Comparison of ENCODE assay signal across 8 mouse cellular contexts in the genomic region with DNA sequence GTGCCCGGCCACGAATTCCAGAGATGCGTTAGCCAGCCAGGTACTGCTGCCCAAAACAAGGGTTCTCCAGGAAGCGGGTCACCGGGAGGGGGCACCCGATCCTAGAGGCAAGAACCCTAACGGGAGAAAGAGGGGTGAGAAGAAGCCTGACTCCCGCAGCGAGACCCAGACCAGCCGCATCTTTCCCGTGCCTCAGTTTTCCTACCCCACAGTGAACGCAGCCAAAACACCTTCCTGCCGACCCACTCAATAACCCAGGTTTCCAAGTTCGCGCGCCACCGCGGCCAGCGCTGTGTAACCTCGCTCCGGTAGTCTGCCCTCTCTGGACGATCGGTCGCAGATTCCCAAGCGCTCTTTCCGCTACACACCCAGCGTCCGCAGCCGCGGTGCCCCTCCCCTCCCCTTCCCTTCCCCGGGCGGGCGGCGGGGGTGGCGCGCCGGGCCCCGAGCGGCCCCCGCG. TPM values are rescaled to one million over a fixed set of nuclear protein-coding genes. Genes with fewer than 3 reads are reported as not detected.
DNase-seq lines count a peak whose midpoint lies in the region; ATAC-seq and TF ChIP-seq lines count a peak whose summit lies in the region.

No protein-coding gene starts in this region.

- peak overlapping the region; percentile 55; the same call in 1 of the 2 replicates for H3K27ac ChIP-seq in forebrain, postnatal 0 days (ENCODE audit: low read depth, low read length)
- H3K27ac ChIP-seq in hindbrain, embryonic 11.5 days (ENCODE audit: low read depth, low read length), result no peak overlapping the region

- in situ Hi-C loops in Patski (cut with MboI; ENCODE audit: low pct_unique_long_range_greater_than_20kb), result no loop called here

- DNase-seq in Patski (ENCODE audit: low read depth, low spot score), result no peak
- peak; percentile 86 for DNase-seq in cerebellum, adult 11-12 months
- peak; percentile 70 for DNase-seq in forebrain, postnatal 0 days
- DNase-seq in hindbrain, embryonic 11.5 days (ENCODE audit: low spot score), result peak; percentile 66
- DNase-seq in layer of hippocampus, postnatal 25 days (ENCODE audit: extremely low spot score in 1 of 2, low spot score in 1 of 2), result peak; percentile 72 to 79
- DNase-seq in lung, postnatal 36 days, result peak; percentile 62
- DNase-seq in skeletal muscle tissue, adult 2 months (ENCODE audit: low read depth, low spot score), result peak; percentile 7
- DNase-seq in spleen, postnatal 14 days (ENCODE audit: low spot score in 2 of 2), result no peak

- H3K4me3 ChIP-seq in forebrain, postnatal 0 days (ENCODE audit: low read depth, low read length), result peak overlapping the region; percentile 82
- peak overlapping the region; percentile 71 for H3K4me3 ChIP-seq in hindbrain, embryonic 11.5 days (ENCODE audit: low read depth, low read length)

- 0 out of 2 replicates have a peak, but pooled peaks cover 3% of the 10 kb centered on the region for H3K4me1 ChIP-seq in forebrain, postnatal 0 days (ENCODE audit: insufficient read depth)
- H3K4me1 ChIP-seq in hindbrain, embryonic 11.5 days (replicated peaks; ENCODE audit: control insufficient read depth, insufficient read depth, low read length), result peaks cover 8% of the 10 kb centered on the region; the same call in 1 of the 2 replicates

- no peaks in the 10 kb centered on the region for H3K36me3 ChIP-seq in forebrain, postnatal 0 days (ENCODE audit: insufficient read depth)
- no peaks in the 10 kb centered on the region for H3K36me3 ChIP-seq in hindbrain, embryonic 11.5 days (ENCODE audit: control insufficient read depth, insufficient read depth, low read length)

- peak overlapping the region; percentile 82 for H3K9ac ChIP-seq in forebrain, postnatal 0 days
- peak overlapping the region; percentile 73 for H3K9ac ChIP-seq in hindbrain, embryonic 11.5 days (ENCODE audit: low read depth, low read length)

- peaks cover 51% of the 10 kb centered on the region for H3K27me3 ChIP-seq in Patski
- H3K27me3 ChIP-seq in forebrain, postnatal 0 days (ENCODE audit: insufficient read depth, low read length), result no peaks in the 10 kb centered on the region; the same call in 1 of the 2 replicates
- peaks cover 41% of the 10 kb centered on the region for H3K27me3 ChIP-seq in hindbrain, embryonic 11.5 days (ENCODE audit: control insufficient read depth, insufficient read depth, low read length)

- TF ChIP-seq CTCF in Patski (IDR thresholded peaks at IDR 0.05), result no peak
- peak; percentile 67 for TF ChIP-seq CTCF in forebrain, postnatal 0 days (IDR thresholded peaks at IDR 0.05; ENCODE audit: low read depth)

- POLR2A ChIA-PET in Patski (lab: Charles Lee), result no interaction called here

- no peaks in the 10 kb centered on the region for H3K9me3 ChIP-seq in forebrain, postnatal 0 days (ENCODE audit: low read length)
- no peaks in the 10 kb centered on the region for H3K9me3 ChIP-seq in hindbrain, embryonic 11.5 days (ENCODE audit: control insufficient read depth, low read length)

- ATAC-seq in Patski, result peak; percentile 3
- ATAC-seq in forebrain, postnatal 0 days, result peak; percentile 25
- peak; percentile 70 for ATAC-seq in hindbrain, embryonic 11.5 days (ENCODE audit: low FRiP score)

- 4% methylated on average over 37 of the region's 41 CpGs for WGBS in forebrain, postnatal 0 days
- WGBS in hindbrain, embryonic 11.5 days, result under 1% methylated on average over 30 of the region's 41 CpGs

- H3K4me2 ChIP-seq in forebrain, postnatal 0 days (ENCODE audit: low read depth), result peak overlapping the region; percentile 79
- peak overlapping the region; percentile 99 for H3K4me2 ChIP-seq in hindbrain, embryonic 11.5 days (replicated peaks; ENCODE audit: low read depth, low read length)

- CTCF ChIA-PET in Patski (lab: Charles Lee), result interaction anchor here (1.3 kb wide), 1 partner anchor 27 kb away, joined by 3 read pairs; no protein-coding TSS in a partner anchor

RNA-seq across cellular contexts. Expression of a gene that starts 0.4 kb away (rescaled TPM):
- polyA plus RNA-seq in Patski (2021), result 44.7 TPM
- 218 and 235 TPM in 2 replicates for total RNA-seq in forebrain, postnatal 0 days (2014; rRNA removed)
- polyA plus RNA-seq in forebrain, postnatal 0 days (2015; fragmentation: Nextera tagmentation; extraction: Ambion mirVana), result 327 and 354 TPM in 2 replicates
- polyA plus RNA-seq in hindbrain, embryonic 11.5 days (2014; fragmentation: Nextera tagmentation; extraction: Ambion mirVana), result 161 and 162 TPM in 2 replicates
- 100 to 1,000 TPM; 180 to 211 TPM for total RNA-seq in layer of hippocampus, postnatal 25 days (2021)

Comparison
In these comparisons a context has a peak if more than half of its experiments do, and no peak if none do; other contexts are left out.
1. ATAC-seq: peak in every context shown above with its lines; median percentile 70 in hindbrain, embryonic 11.5 days; 25 in forebrain, postnatal 0 days; 3 in Patski.
2. DNase-seq: peak in cerebellum, adult 11-12 months (single experiment), forebrain, postnatal 0 days (single experiment), hindbrain, embryonic 11.5 days (single experiment), layer of hippocampus, postnatal 25 days (2 of 2), lung, postnatal 36 days (single experiment) and skeletal muscle tissue, adult 2 months (single experiment); none in Patski (single experiment) and spleen, postnatal 14 days (0 of 2).